Mouse (Mus musculus): ENCODE results near the gene Rap2a.

The Rap2a gene

GRCm38 (mm10) chr14:120539626-120540025 is 61.4 kb downstream of the Rap2a start:
- DNase-seq (ENCODE audit: low read depth): no peak

- no peak for DNase-seq (ENCODE audit: low read depth)
These were observed 64.2 kb downstream of the Rap2a start for GRCm38 (mm10) chr14:120542445-120542844.

GRCm38 (mm10) chr14:120542976-120543375 is 64.7 kb downstream of the Rap2a start:
- DNase-seq (ENCODE audit: low read depth): no peak

GRCm38 (mm10) chr14:120543846-120544245 is 65.6 kb downstream of the Rap2a start:
- DNase-seq (ENCODE audit: low read depth): no peak

- DNase-seq (ENCODE audit: low read depth): no peak
These were observed 66.3 kb downstream of the Rap2a start for GRCm38 (mm10) chr14:120544495-120544894.

- no peak for DNase-seq (ENCODE audit: low read depth)
These were observed 66.7 kb downstream of the Rap2a start for GRCm38 (mm10) chr14:120544946-120545345.

Data from NIH3T3 (cell line).